Mouse (Mus musculus): ENCODE results near the gene Spsb1.

- TF ChIP-seq CTCF (IDR thresholded peaks at IDR 0.05; ENCODE audit: extremely low read depth, insufficient read depth, low read length) (no peak), POLR2A (IDR thresholded peaks at IDR 0.05; ENCODE audit: extremely low read depth, insufficient read depth, low read length) (no peak)
These were observed 20.9 kb upstream of the Spsb1 start for GRCm38 (mm10) chr4:149975730-149976254.

All from cortical plate, adult 2 months (tissue).